ENCODE assay signal across 8 mouse cellular contexts in the genomic region with DNA sequence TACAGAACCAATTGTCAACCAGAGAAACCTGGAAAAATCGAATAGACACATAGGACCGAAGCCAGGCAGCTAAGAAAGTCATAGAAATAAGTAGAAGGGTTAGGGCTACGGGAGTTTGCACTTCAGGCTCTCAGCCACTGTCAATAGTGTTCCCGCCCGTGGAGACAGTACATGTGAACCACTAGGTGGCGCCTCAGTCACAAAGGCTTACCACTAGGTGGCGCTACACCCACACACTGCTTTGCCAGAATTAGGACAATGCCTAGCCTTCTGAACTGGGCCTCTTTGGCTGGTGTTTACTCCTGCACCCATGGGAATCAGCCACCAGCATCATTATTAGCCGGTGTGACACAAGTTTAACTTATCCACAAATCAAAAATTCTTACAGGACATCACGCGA. TPM values are rescaled to one million over a fixed set of nuclear protein-coding genes. Genes with fewer than 3 reads are reported as not detected.
DNase-seq lines count a peak whose midpoint lies in the region; ATAC-seq and TF ChIP-seq lines count a peak whose summit lies in the region.

No protein-coding gene starts in this region.

- peaks cover 44% of the 10 kb centered on the region for H3K36me3 ChIP-seq in heart, postnatal 0 days (replicated peaks; ENCODE audit: control insufficient read depth, insufficient read depth, low read length)

- no peaks in the 10 kb centered on the region for H3K27me3 ChIP-seq in heart, postnatal 0 days (ENCODE audit: control insufficient read depth, insufficient read depth, low read length)

- no peak overlapping the region for H3K4me3 ChIP-seq in heart, postnatal 0 days (ENCODE audit: low read depth, low read length)

- DNase-seq in CD8-positive naive resting alpha-beta T cell, adult 2 months (ENCODE audit: low read depth in 2 of 2, low spot score in 2 of 2), result peak; percentile 85 to 86
- peak; percentile 91 for DNase-seq in adrenal gland, postnatal 14 days
- DNase-seq in embryo, embryonic 9.5 days (ENCODE audit: extremely low spot score), result peak; percentile 82
- DNase-seq in heart, postnatal 0 days (ENCODE audit: low spot score), result peak; percentile 75
- DNase-seq in layer of hippocampus, adult 18-20 months (ENCODE audit: low spot score in 2 of 2), result peak; percentile 78 to 95
- DNase-seq in lung, adult 18-20 months, result peak; percentile 81 to 87
- peak; percentile 81 for DNase-seq in retina, postnatal 7 days (ENCODE audit: low read depth, low spot score)
- peak; percentile 85 for DNase-seq in thymus, postnatal 4 days

- H3K27ac ChIP-seq in heart, postnatal 0 days (ENCODE audit: low read depth), result no peak overlapping the region

- no peak overlapping the region for H3K4me2 ChIP-seq in heart, postnatal 0 days (ENCODE audit: low read depth, low read length)

- no peak for TF ChIP-seq EP300 in heart, postnatal 0 days (IDR thresholded peaks at IDR 0.05; ENCODE audit: low read depth)

- no peaks in the 10 kb centered on the region for H3K9me3 ChIP-seq in heart, postnatal 0 days (replicated peaks; ENCODE audit: control insufficient read depth, low read length)

- peaks cover 17% of the 10 kb centered on the region for H3K4me1 ChIP-seq in heart, postnatal 0 days (ENCODE audit: control insufficient read depth, insufficient read depth)

- peak; percentile 100 for TF ChIP-seq CTCF in heart, postnatal 0 days (IDR thresholded peaks at IDR 0.05; ENCODE audit: low read depth)

- no peak overlapping the region for H3K9ac ChIP-seq in heart, postnatal 0 days (replicated peaks; ENCODE audit: low read depth, low read length)

- ATAC-seq in heart, postnatal 0 days (ENCODE audit: insufficient read depth, low read depth), result peak; percentile 34; the same call in 1 of the 2 replicates

- WGBS in heart, postnatal 0 days, result 33% methylated on average over 10 of the region's 10 CpGs

RNA-seq across cellular contexts. Expression of a gene that starts 6.6 kb away (rescaled TPM):
- total RNA-seq in adrenal gland, postnatal 14 days (2021), result 149 and 151 TPM in 2 replicates
- total RNA-seq in heart, postnatal 0 days (2014; rRNA removed; ENCODE audit: low replicate concordance), result 302 and 330 TPM in 2 replicates
- 152 and 159 TPM in 2 replicates for polyA plus RNA-seq in heart, postnatal 0 days (2015; fragmentation: Nextera tagmentation; extraction: Ambion mirVana)
- 100 to 1,000 TPM; 309 to 311 TPM for total RNA-seq in layer of hippocampus, adult 18-20 months (2021)

RNA-seq across cellular contexts. Expression of a gene that starts 15.0 kb away (rescaled TPM):
- 113 and 115 TPM in 2 replicates for total RNA-seq in adrenal gland, postnatal 14 days (2021)
- total RNA-seq in heart, postnatal 0 days (2014; rRNA removed; ENCODE audit: low replicate concordance), result 163 and 216 TPM in 2 replicates
- 146 and 150 TPM in 2 replicates for polyA plus RNA-seq in heart, postnatal 0 days (2015; fragmentation: Nextera tagmentation; extraction: Ambion mirVana)
- total RNA-seq in layer of hippocampus, adult 18-20 months (2021), result 10 to 100 TPM; 93.0 to 96.1 TPM

RNA-seq across cellular contexts. Expression of a gene that starts 48.3 kb away (rescaled TPM):
- total RNA-seq in adrenal gland, postnatal 14 days (2021), result 10.4 and 11.5 TPM in 2 replicates
- total RNA-seq in heart, postnatal 0 days (2014; rRNA removed; ENCODE audit: low replicate concordance), result 2.7 and 7.4 TPM in 2 replicates
- 7.0 and 7.6 TPM in 2 replicates for polyA plus RNA-seq in heart, postnatal 0 days (2015; fragmentation: Nextera tagmentation; extraction: Ambion mirVana)
- total RNA-seq in layer of hippocampus, adult 18-20 months (2021), result 1 to 10 TPM; 1.7 to 2.4 TPM
